Mouse (Mus musculus) hindlimb bud, embryonic 11.5 days (tissue): ENCODE data around the gene Lmcd1.

Experiments
- DNase-seq: peaks from one replicate; pipeline ENCODE4 v3.0.0-alpha.2; 2012; ENCODE audit warnings: low read depth, low spot score; ENCODE audit errors: extremely low spot score

Lmcd1 gene

DNA sequence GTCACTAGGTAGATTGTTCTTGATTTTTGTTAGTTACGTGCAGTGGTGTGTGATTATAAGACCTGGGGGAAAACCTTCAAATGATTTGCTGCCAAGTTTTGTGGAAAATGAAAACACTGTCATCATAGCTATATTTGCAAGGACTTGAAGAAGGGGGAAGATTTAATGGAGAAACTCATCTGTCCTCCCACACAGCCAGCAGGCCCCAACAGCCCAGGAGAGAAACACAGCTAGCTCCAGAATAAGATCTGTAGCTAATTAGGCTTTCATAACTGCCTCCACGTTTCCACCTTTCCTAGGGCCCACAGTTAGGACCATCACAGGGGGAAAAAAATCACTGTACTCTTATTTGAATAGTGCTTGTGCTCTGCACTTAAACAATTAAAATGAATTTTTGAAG lies 10.5 kb downstream of the Lmcd1 start:
- no peak for DNase-seq

DNA sequence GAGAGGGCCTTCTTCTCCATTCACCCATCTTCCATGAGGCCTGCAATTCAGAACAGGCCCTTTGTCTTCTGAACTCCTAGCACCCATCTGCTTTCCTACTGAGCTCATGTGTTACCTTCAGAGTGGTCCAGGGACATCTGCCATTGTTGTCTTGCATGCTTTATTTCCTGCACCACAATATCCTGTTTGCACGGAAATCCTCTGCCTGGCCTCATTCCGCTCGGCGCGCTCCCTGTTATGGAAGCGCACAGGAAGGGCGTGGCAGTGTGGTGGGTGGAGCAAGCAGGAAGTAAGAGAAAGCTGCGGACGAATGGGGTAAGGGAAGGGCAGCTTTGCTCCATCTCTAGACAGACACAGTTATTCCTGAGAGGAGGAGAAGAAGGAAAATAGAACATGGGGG lies 14.1 kb downstream of the Lmcd1 start:
- no peak for DNase-seq

DNA sequence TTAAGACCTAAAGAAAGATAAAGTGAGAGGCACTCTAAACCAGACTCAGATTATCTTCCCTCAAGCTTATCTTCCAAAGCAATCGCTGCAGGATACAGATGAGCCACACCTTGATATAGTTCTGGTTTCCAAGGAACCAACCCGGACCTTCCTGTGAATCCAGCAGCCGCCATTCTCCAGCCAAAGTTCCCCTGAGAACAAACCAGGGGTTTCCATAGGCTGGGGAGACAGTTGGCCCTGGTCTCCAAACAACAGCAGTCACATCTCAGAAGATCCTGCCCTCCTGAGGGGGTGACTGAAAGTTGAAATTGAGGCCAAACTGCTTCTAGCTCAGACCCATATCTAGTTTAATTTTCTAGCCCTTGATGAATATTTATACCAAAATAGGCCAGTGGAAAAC lies 14.7 kb downstream of the Lmcd1 start:
- DNase-seq, result no peak

DNA sequence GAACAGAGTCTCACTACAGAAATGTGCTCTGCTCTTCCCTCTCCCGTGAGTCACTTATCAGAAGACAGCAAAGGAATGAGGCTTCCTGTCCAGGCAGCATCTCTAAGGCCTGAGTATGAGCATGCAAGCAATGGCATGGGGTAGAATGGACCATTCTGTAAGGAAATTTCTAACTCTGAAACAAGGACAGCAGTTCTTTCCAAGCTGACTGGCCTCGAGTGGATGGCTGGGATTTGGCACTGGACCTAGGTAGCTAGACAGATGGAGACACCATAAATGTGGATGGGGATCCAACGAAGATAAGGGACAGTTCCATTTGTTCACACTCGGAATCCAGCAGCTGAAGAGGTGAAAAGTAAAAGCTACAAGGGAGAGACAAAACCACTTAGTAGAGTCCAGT lies 17.6 kb downstream of the Lmcd1 start:
- no peak for DNase-seq

DNA sequence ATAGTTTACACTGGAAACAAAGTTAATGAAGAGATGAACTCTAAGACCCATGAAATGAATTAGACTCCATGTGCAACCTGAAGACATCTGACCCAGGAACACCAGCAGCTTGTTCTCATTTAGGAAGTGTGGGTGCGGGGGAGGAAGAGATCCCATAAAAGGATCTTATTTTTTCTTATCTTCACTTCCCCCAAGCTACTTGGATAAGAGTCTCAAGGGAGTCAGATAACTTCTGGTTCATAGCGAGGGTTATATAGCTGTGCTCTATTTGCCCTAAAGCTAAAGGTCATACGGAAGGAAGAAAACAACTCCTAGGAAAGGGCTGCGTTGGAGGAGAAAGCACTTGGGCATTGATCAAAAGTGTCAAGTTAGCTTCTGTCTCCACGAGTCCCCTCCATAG lies 19.8 kb downstream of the Lmcd1 start:
- no peak for DNase-seq

DNA sequence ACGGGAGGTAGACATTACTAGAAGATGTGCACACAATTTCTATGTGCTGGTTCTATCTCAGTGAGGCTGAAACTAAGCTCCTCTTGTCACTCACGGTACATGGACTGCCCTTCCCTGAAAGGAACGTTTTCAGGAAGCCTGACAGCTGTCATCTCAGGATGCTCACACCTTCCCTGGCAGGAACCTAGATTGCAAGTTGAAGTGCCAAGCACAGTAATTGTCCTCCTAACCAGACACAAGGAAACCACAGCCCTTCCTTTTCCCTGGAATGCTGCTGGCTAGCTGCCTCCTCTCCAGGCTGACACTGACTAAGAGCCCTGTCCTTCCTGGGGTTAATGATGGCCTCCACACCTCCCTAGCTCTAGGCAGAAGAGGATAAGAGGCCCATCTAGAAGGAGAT lies 21.7 kb downstream of the Lmcd1 start:
- no peak for DNase-seq

DNA sequence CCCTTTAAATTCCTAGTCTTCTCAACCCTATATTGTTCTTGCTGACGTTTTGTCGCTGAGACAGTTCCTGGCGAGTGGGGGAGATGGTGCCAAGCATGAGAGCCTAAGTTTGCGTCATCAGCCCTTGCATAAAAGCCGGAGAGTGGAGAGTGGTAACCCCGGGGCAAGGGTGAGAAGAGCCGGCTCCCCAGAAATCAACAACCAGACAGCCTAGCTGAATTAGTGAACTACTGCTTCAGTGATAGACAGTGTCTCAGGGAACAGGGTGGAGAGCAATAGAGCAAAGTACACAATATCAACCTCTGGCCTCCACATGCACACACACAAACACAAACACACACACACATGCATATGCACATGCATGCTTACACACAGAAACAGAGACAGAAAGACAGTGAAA lies 26.6 kb downstream of the Lmcd1 start:
- DNase-seq, result no peak

DNA sequence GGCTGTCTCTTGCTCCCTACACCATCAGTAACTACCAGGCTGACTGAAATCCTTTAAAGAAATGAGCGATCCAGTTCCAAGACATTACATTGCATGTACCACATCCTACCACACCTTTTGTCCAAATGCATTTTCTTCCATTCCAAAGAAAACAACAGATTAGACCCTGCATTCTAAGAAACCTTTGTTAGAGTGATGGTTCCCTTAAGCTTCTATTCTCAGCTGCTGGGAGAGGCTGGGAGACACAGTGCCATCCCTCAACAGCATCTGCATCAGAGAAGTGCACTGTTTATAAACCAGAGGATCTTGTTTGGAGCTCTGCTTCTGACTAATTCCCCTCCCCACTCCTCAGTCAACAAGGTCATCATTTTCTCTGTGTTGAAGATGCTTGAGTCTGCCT lies 27.1 kb downstream of the Lmcd1 start:
- DNase-seq, result no peak

DNA sequence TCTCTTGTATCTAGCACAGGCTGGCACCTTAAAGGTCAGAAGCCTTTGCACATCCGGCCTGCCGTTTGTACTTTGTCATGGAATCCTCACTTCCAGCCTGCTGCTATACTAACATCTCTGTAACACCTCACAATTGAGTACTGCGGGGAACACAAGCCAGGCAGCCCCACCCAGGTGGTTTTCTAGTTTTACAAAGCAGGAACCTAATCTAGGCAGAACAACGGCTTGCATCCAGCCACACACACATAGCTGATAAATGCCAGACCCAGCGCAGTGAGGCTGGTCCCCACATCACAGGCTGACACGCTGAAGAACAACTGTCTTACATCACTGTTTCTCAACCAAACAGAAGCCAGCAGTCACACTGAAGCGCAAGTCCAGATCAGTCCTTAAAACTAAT lies 28.7 kb downstream of the Lmcd1 start:
- no peak for DNase-seq

DNA sequence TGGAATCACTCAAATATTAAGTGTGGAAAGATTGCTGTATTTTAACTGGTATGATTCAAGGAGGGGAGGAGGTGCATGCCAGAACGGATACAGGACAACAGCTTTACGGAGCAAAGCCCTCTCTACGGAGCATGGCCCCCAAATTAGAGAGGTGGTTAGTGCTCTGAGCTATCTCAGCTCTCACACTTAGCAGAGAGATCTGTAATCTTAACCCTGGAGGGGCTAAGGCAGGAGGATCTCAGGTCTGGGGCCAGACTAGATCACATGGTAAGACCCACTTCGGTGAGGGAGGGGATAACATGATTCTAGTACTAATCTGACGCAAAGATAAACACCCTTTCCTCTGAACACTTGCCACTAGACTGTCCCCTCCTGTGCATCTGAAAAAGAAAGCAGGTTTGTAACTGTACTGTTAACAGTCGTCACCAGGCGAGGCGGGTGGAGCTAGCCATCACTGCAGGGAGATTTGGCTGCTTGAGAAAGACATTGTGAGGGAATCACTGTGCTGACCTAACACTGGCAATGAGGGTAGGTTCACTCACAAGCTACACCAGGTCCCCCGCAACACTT lies 29.3 kb downstream of the Lmcd1 start:
- DNase-seq, result no peak

DNA sequence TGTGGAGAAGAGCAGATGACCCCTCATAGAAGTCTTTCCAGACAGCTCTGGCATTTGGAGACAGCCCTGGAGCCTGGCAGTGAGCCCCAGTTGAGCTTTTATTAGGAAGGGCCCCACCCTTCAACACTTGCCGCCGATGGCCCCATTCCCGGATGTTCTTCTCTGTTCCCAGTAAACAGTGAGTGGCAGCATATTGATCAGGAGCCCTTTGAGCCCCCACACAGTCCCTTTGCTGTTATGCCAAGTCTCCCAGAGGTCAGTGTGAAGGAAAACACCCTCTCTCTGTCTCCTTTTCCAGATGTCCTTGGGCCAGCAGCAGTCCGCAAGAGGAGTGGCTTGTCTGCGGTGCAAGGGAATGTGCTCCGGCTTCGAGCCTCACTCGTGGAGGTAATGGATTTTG lies 31.2 kb downstream of the Lmcd1 start:
- no peak for DNase-seq

DNA sequence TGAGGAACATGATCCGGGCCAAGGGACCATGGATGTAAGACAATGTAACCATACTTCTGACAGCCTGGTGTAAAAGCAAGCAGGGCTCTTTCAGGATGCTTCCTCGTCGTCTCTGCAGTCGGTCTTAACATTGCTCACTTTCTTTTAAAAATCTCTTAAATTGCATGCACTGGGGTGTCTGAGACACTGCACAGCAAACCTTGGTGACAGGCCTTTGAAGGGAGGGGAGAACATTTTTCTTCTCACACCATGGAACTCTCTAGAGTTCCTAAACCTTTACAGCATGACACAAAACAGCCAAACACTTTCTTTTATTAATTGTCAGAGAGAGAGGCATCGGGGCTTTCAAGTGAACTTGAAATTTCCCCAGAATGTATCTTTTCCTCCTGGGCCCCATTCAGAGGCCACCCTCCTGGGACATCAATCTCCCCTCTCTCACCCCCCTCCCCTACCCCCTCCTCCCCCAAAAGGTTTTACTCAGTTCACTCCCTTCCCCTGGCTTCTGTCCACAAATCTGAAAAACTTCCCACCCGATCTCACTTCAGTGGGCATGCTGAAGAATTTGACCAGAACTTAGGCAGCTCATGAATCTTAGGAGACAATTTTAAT lies 35.9 kb downstream of the Lmcd1 start:
- DNase-seq, result no peak

DNA sequence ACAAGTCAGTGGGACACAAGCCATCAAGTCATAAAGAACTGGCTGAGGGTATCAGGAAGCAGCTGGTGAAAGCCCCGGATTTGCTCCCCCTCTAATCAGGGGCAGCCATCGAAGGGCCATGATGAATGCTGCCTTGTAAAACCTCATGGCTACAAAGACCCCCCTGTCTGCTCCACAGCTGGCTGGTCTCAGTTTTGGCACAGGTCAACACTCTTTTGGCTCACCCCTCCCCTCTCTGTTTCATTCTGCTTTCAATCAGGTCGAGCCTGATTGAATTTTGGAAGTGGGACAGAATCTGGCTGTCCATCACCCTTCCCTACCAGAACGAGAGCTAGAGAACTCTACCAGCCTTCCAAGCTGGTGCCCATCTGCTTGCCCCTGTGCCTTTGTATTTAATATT lies 37.8 kb downstream of the Lmcd1 start:
- no peak for DNase-seq

DNA sequence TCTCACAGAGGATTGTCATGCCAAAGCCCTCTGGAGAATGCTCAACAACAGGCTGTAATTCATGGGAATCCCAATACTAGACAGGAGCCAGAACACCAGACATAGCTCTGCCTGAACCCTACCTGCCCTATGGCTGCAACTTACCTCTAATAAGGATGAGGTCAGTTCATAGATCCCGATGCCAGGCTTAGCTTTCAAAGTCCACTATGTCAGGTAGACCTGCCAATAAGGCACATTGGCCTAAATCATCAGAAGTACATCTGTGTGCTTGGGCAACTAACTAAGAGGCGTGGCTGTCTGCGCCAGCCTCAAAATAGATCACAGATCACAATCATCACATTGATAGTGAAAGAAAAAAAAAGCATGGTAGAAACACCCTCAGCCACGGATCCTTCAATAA lies 45.9 kb downstream of the Lmcd1 start:
- DNase-seq, result no peak

DNA sequence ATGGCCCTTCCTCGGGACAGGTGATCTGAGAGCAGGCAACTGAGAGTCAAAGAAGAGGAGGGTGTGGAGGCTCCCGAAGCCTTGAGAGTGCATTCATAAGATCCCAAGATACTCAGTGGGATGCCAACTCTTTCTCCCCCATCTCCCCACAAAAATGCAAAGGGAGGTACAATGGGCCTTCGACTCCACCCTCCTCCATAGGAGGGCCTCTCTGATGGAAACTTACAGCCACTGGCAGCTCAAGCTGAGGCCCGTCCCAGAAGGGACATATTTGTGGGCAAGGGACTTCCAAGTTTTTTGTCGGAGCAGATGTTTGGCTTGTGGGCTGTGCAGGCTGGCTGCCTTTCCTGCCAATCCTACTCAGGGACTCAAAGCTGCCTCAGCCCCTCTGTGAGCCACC lies 47.1 kb downstream of the Lmcd1 start:
- DNase-seq, result no peak

DNA sequence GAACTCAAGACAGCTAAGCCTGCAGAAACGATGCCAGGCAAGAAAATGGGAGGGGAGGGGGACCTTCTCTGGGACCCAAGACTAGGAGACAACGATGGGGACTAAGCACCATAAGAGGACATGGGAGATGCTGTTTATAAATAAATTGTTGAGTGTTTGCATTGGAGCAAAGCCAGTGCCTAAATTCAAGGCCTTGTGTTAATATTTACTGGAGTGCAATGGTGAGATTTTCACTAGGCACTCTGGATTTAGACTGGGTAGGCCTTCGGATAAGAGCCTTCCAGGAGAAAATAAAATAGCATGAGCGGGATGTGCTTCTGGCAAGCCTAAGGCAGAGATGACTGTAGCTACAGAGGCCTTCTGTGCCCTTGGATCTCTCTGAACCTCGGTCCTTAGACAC lies 49.4 kb downstream of the Lmcd1 start:
- no peak for DNase-seq

DNA sequence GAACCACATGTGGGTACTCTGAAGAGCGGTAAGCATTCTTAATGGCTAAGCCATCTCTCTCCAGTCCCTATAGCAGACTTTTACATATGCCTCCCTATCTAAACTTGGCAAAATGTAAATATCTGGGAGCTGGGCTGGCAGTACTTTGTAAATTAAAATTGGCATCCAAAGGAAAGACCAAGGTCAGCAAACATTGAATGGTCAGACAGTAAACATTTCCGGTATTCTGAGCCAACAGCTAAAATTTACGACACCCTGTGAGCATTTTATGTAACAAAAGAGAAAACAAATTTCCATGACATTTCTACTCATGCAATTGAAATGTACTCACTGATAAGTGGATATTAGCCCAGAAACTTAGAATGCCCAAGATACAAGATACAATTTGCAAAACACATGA lies 51.7 kb downstream of the Lmcd1 start:
- no peak for DNase-seq

DNA sequence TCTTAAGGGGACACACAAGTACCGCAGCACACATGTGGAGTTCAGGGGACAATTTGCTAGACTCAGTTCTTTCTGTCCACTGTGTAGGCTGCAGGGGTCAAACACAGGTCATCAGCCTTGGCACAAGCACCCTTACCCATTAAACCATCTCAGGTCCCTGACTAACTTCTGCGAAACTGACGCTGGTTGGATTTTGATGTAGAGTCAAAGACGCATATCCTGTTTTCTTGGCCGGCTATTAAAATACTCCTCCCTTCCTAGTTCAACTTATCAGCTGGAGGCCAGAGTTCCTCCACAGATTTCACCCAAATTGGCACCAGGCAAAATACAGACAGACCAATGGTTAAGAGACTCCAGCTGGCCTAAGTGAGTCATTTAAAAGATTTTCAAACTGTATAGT lies 54.2 kb downstream of the Lmcd1 start:
- DNase-seq, result no peak

DNA sequence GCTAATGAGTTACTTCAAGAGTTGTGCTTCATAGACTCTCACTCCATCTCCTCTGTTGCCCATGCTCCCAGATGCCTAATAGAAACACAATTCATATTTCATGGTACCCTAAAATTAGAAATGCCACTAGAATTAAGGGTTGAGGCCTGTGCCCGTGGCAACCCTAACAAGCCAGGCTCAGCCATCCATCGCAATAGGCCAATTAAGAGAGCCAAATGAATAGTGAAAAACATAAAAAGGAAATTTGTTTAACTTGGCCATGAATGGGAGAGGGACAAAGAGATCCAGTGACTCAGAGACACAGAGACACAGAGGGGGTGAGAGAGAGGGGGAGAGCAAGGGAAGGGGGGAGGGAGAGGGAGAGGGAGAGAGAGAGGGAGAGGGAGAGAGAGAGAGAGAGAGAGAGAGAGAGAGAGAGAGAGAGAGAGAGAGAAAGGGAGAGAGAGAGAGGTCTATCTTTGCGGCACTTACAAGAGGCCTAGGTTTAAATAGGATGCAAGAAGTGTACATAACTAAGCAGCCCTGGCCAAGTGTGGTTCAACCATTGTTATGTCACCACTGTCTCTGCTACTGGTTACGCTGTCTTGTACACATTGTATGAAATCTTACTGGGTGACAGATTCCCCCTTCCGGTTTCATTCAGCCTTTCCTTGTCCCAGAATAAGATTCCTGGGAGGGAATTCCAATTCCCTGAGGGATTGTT lies 57.1 kb downstream of the Lmcd1 start:
- no peak for DNase-seq

DNA sequence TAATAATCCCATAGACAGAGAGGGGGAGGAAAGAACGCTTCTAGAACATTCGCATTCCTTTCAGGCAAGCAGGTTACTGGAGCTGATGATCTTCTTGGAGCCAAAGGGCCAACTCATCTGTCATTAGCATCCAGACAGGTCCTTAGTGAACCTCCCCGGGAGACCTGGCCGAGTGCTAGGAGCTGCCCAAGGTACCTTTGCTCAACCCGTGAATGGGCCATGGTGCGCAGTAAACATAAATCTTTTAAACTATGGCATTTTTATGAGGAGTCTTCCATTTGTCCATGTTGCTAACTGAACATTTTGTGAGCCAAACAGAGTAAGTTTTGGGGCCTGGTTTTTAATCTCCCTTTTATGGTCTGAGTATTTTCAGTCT lies 57.7 kb downstream of the Lmcd1 start:
- no peak for DNase-seq

DNA sequence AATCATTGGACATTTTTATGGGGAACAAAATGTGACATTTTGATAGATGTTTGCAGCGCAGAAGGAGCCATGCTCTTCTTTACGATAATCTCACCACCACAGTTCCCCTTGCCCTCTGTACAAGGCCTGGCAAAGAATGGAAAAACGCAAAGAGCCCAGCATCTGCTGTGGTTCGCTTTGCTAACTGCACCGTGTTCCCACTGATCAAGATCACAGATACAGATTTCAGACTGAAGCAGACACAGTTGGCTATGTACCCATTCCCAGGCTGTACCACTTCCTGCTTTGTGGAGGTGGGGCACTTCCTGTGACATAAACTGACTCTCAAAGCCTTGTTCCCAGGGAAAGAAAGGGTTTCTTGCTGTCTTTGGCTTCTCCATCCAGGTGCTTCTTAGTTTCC lies 60.4 kb downstream of the Lmcd1 start:
- DNase-seq, result no peak

DNA sequence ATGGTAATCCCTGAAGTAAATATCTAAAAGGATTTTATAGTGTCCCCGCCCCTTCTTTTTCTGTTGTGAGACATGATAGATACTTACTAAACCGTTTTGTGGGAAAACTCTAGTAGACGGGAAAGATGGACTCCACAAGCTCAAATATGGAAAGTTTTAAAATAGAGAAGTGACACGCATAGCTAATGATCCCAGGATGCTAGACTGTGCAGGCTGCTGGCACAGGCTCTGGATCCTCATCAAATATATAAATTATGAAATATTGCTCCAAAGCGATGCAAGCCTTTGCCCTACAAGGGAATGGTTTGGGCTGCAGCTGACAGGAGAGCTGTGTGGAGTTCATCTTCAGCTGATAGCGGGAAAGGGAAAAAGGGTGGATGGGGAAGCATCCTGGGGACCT lies 64.1 kb downstream of the Lmcd1 start:
- no peak for DNase-seq

DNA sequence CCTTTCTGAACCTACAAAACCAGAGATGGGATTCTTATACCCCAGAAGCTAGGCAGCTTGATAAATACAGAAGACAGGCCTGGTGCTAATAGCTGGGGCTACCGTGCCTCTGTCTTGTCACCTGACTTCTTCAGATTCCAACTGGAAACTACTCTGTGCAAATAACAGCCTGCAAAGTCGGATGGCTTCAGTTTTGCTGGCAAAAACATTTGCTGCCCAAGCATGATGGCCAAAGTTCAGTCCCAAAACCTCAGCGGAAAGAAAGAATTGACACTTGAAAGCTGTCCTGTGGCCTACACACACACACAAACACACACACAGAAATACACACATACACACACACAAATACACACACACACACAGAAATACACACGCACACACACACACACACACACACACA lies 65.5 kb downstream of the Lmcd1 start:
- no peak for DNase-seq
